Mouse (Mus musculus): Measurements from ENCODE around the gene Pex16.
A peak's percentile ranks its signal among the peaks of the same experiment; 100 is the strongest.
"Not testable (repeated sequence)": the region's sequence is repeated elsewhere in the genome, so short reads cannot be mapped to it uniquely, and the experiment has no call there.

Gene Pex16

GRCm38 (mm10) chr2:92388891-92389641 lies 14.6 kb downstream of the Pex16 start:
- peak; percentile 78 for DNase-seq

- no peak for DNase-seq
Observed at GRCm38 (mm10) chr2:92389645-92390044, 15.2 kb downstream of the Pex16 start.

- no peak for DNase-seq
Observed at GRCm38 (mm10) chr2:92390206-92390930, 15.9 kb downstream of the Pex16 start.

GRCm38 (mm10) chr2:92391116-92391515 lies 16.6 kb downstream of the Pex16 start:
- no peak for DNase-seq

GRCm38 (mm10) chr2:92391703-92392317 lies 17.3 kb downstream of the Pex16 start:
- DNase-seq, result no peak

- DNase-seq, result peak; percentile 46
Observed at GRCm38 (mm10) chr2:92392318-92393264, 18.1 kb downstream of the Pex16 start.

- no peak for DNase-seq
Observed at GRCm38 (mm10) chr2:92395535-92395934, 21.1 kb downstream of the Pex16 start.

GRCm38 (mm10) chr2:92397436-92397835 lies 23.0 kb downstream of the Pex16 start:
- no peak for DNase-seq

GRCm38 (mm10) chr2:92399877-92400276 lies 25.4 kb downstream of the Pex16 start:
- not testable (repeated sequence) for DNase-seq

- no peak for DNase-seq
Observed at GRCm38 (mm10) chr2:92400682-92401081, 26.2 kb downstream of the Pex16 start.

- DNase-seq, result peak; percentile 23
Observed at GRCm38 (mm10) chr2:92401091-92401561, 26.6 kb downstream of the Pex16 start, which contains the start of gene Mapk8ip1. Gene Mapk8ip1, minus strand, starts transcription at chr2:92401263.

GRCm38 (mm10) chr2:92402591-92403326 lies 28.3 kb downstream of the Pex16 start:
- no peak for DNase-seq

- DNase-seq, result no peak
Observed at GRCm38 (mm10) chr2:92403776-92404319, 29.4 kb downstream of the Pex16 start.

- DNase-seq, result no peak
Observed at GRCm38 (mm10) chr2:92404737-92405136, 30.3 kb downstream of the Pex16 start.

GRCm38 (mm10) chr2:92405687-92406086 lies 31.2 kb downstream of the Pex16 start:
- DNase-seq, result no peak

GRCm38 (mm10) chr2:92408309-92409045 lies 34.0 kb downstream of the Pex16 start:
- no peak for DNase-seq

GRCm38 (mm10) chr2:92411705-92412104 lies 37.2 kb downstream of the Pex16 start:
- DNase-seq, result no peak

- DNase-seq, result no peak
Observed at GRCm38 (mm10) chr2:92421723-92422387, 47.4 kb downstream of the Pex16 start.

- no peak for DNase-seq
Observed at GRCm38 (mm10) chr2:92422388-92423135, 48.1 kb downstream of the Pex16 start.
